Mouse (Mus musculus) lung, postnatal 0 days (tissue): ENCODE measurements around the gene Tmsb4x.

Experiments used
- CTCF ChIP-seq: IDR thresholded peaks from 2 replicates; pipeline ENCODE4 v1.5.1; 2016; ENCODE audit warnings: antibody characterized with exemption, mild to moderate bottlenecking
- EP300 ChIP-seq: IDR thresholded peaks from 2 replicates; pipeline ENCODE4 v1.6.1; 2016; ENCODE audit warnings: antibody characterized with exemption, mild to moderate bottlenecking, control low read depth

GRCm38 (mm10) chrX:167166051-167166450 lies 43.1 kb downstream of the Tmsb4x start:
- no peak for TF ChIP-seq CTCF
- no peak for TF ChIP-seq EP300
